Mouse (Mus musculus) monocyte, adult 5-6 weeks (primary cell): ENCODE measurements around the gene Il15. TPM values are rescaled to one million over a fixed set of nuclear protein-coding genes. Genes with fewer than 3 reads are reported as not detected.

Experiments
- ATAC-seq: fragments of 153-309, 156-312 bp; replicated peaks from 2 replicates; pipeline ENCODE4 v1.8.0; 2017; ENCODE audit warnings: mild to moderate bottlenecking; ENCODE audit not compliant: low TSS enrichment, insufficient number of reproducible peaks, severe bottlenecking, poor library complexity, low FRiP score
- total RNA-seq: library from RNA; stranded (forward); fragments of 200-1000, 200-491, 200-594 nt; gene quantifications from 3 replicates; pipeline ENCODE4 v1.2.3, GENCODE M21; 2017

The Il15 gene
- total RNA-seq, 1 experiment from 2014 or later = 15.1 TPM

GRCm38 (mm10) chr8:82374470-82374869 lies 28.6 kb downstream of the Il15 start:
- ATAC-seq = peak; percentile 87

- no peak for ATAC-seq
Observed at GRCm38 (mm10) chr8:82372846-82373245, 30.2 kb downstream of the Il15 start.

- peak; percentile 78 for ATAC-seq
Observed at GRCm38 (mm10) chr8:82370657-82371056, 32.4 kb downstream of the Il15 start.

- no peak for ATAC-seq
Observed at GRCm38 (mm10) chr8:82361061-82361460, 42.0 kb downstream of the Il15 start.

- ATAC-seq = no peak
Observed at GRCm38 (mm10) chr8:82356091-82356490, 46.9 kb downstream of the Il15 start.

- ATAC-seq = peak; percentile 79
Observed at GRCm38 (mm10) chr8:82351268-82351943, 51.6 kb downstream of the Il15 start.

- no peak for ATAC-seq
Observed at GRCm38 (mm10) chr8:82349299-82349698, 53.7 kb downstream of the Il15 start.

- no peak for ATAC-seq
Observed at GRCm38 (mm10) chr8:82346485-82346884, 56.5 kb downstream of the Il15 start.

GRCm38 (mm10) chr8:82331675-82332234 lies 71.3 kb downstream of the Il15 start:
- no peak for ATAC-seq

GRCm38 (mm10) chr8:82327986-82328652 lies 74.9 kb downstream of the Il15 start:
- no peak for ATAC-seq

GRCm38 (mm10) chr8:82326061-82326460 lies 77.0 kb downstream of the Il15 start:
- no peak for ATAC-seq

GRCm38 (mm10) chr8:82325586-82325985 lies 77.4 kb downstream of the Il15 start:
- no peak for ATAC-seq

GRCm38 (mm10) chr8:82317446-82317845 lies 85.6 kb downstream of the Il15 start:
- ATAC-seq = no peak

GRCm38 (mm10) chr8:82306424-82306823 lies 96.6 kb downstream of the Il15 start:
- ATAC-seq = no peak

GRCm38 (mm10) chr8:82296256-82296655 lies 106.8 kb downstream of the Il15 start:
- ATAC-seq = no peak

- no peak for ATAC-seq
Observed at GRCm38 (mm10) chr8:82291659-82292058, 111.4 kb downstream of the Il15 start.

- no peak for ATAC-seq
Observed at GRCm38 (mm10) chr8:82285866-82286265, 117.2 kb downstream of the Il15 start.

GRCm38 (mm10) chr8:82281995-82282394 lies 121.0 kb downstream of the Il15 start:
- ATAC-seq = no peak
